Mouse (Mus musculus): Measurements from ENCODE around the gene Rrp9. TPM values are rescaled to one million over a fixed set of nuclear protein-coding genes. Genes with fewer than 3 reads are reported as not detected.

Rrp9 gene
- total and polyA plus RNA-seq, 3 experiments: 120 to 326 (median 130) TPM

GRCm38 (mm10) chr9:106481676-106482075 lies 5.9 kb downstream of the Rrp9 start:
- Histone ChIP-seq H3K4me3 (replicated peaks in 1 of 3; ENCODE audit: low read depth in 2 of 3, low read length in 2 of 3, poor library complexity in 1 of 3) (no peak overlapping the region), H3K36me3 (replicated peaks in 1 of 2; ENCODE audit: control insufficient read depth in 1 of 2, insufficient read depth in 1 of 2, low read length in 1 of 2) (peaks cover 59 to 77% of the 10 kb centered on the region in 2 experiments), H3K79me2 (replicated peaks; ENCODE audit: control insufficient read depth, extremely low read depth, insufficient read depth, poor library complexity, severe bottlenecking) (peaks cover 26% of the 10 kb centered on the region), H3K4me2 (ENCODE audit: insufficient read depth, low read depth, poor library complexity, severe bottlenecking) (no peak overlapping the region), H3K9me3 (replicated peaks; ENCODE audit: low read length) (no peaks in the 10 kb centered on the region), H3K27me3 (replicated peaks) (no peaks in the 10 kb centered on the region), H3K9ac (ENCODE audit: insufficient read depth, low read depth) (no peak overlapping the region), H3K4me1 (ENCODE audit: control insufficient read depth in 1 of 2, insufficient read depth in 2 of 2) (peaks cover 6 to 33% of the 10 kb centered on the region in 2 experiments; a peak in 3 of 4 replicates), H3K27ac (ENCODE audit: insufficient read depth, low read depth) (no peak overlapping the region)
- dilution Hi-C loops (cut with MboI; ENCODE audit: extremely low pct_ligation_motif_present, extremely low pct_unique_long_range_greater_than_20kb, low sequenced_read_pairs): no loop called here
- in situ Hi-C loops (cut with MboI; ENCODE audit: low pct_ligation_motif_present, low pct_unique_long_range_greater_than_20kb, low sequenced_read_pairs): no loop called here
- no peak for DNase-seq (ENCODE audit: extremely low read depth)
- no peak for TF ChIP-seq NRF1 (IDR thresholded peaks at IDR 0.05; ENCODE audit: low read depth, low read length)
- no peak for TF ChIP-seq CHD2 (IDR thresholded peaks at IDR 0.05; ENCODE audit: low read length)
- TF ChIP-seq MXI1 (IDR thresholded peaks at IDR 0.05; ENCODE audit: low read depth, low read length): no peak
- TF ChIP-seq JUN (IDR thresholded peaks at IDR 0.05; ENCODE audit: insufficient read depth, low read depth, low read length): no peak
- no peak for TF ChIP-seq TBP (conservative IDR thresholded peaks at IDR 0.05; ENCODE audit: low read depth, low read length)
- TF ChIP-seq SIN3A (IDR thresholded peaks at IDR 0.05; ENCODE audit: low read length): no peak
- no peak for TF ChIP-seq MAZ (IDR thresholded peaks at IDR 0.05; ENCODE audit: low read depth, low read length)
- TF ChIP-seq E2F4 (IDR thresholded peaks at IDR 0.05; ENCODE audit: insufficient replicate concordance, low read depth, low read length): no peak
- TF ChIP-seq RAD21 (IDR thresholded peaks at IDR 0.05; ENCODE audit: low read depth, low read length): no peak
- no peak for TF ChIP-seq GABPA (IDR thresholded peaks at IDR 0.05; ENCODE audit: insufficient replicate concordance, low read depth, low read length)
- no peak for TF ChIP-seq MEF2A (IDR thresholded peaks at IDR 0.05; ENCODE audit: borderline replicate concordance, low read depth, low read length)
- no peak for TF ChIP-seq ZMIZ1 (IDR thresholded peaks at IDR 0.05; ENCODE audit: low read depth, low read length)
- no peak for TF ChIP-seq ETS1 (conservative IDR thresholded peaks at IDR 0.05; ENCODE audit: low read depth, low read length)
- TF ChIP-seq KAT2A (IDR thresholded peaks at IDR 0.05; ENCODE audit: insufficient replicate concordance, low read length): no peak
- TF ChIP-seq EP300 (IDR thresholded peaks at IDR 0.05; ENCODE audit: low read length): no peak
- TF ChIP-seq POLR2AphosphoS2 (IDR thresholded peaks at IDR 0.05; ENCODE audit: low read depth, low read length): no peak
- TF ChIP-seq PAX5 (IDR thresholded peaks at IDR 0.05; ENCODE audit: low read length): no peak
- TF ChIP-seq ZC3H11A (IDR thresholded peaks at IDR 0.05; ENCODE audit: low read depth, low read length): no peak
- no peak for TF ChIP-seq CHD1 (IDR thresholded peaks at IDR 0.05; ENCODE audit: low read depth, low read length)
- TF ChIP-seq HCFC1 (IDR thresholded peaks at IDR 0.05; ENCODE audit: low read depth, low read length): no peak

- TF ChIP-seq ETS1 (conservative IDR thresholded peaks at IDR 0.05; ENCODE audit: low read depth, low read length) (no peak), CHD2 (IDR thresholded peaks at IDR 0.05; ENCODE audit: low read length) (no peak), UBTF (IDR thresholded peaks at IDR 0.05; ENCODE audit: low read depth, low read length) (no peak), MYC (IDR thresholded peaks at IDR 0.05; ENCODE audit: low read depth, low read length) (no peak), SMC3 (IDR thresholded peaks at IDR 0.05; ENCODE audit: low read depth, low read length) (no peak), CHD1 (IDR thresholded peaks at IDR 0.05; ENCODE audit: low read depth, low read length) (no peak), MXI1 (IDR thresholded peaks at IDR 0.05; ENCODE audit: low read depth, low read length) (no peak), USF2 (conservative IDR thresholded peaks at IDR 0.05; ENCODE audit: low read depth, low read length) (no peak), E2F4 (IDR thresholded peaks at IDR 0.05; ENCODE audit: insufficient replicate concordance, low read depth, low read length) (no peak), POLR2AphosphoS2 (IDR thresholded peaks at IDR 0.05; ENCODE audit: low read depth, low read length) (no peak), TBP (conservative IDR thresholded peaks at IDR 0.05; ENCODE audit: low read depth, low read length) (no peak), JUN (IDR thresholded peaks at IDR 0.05; ENCODE audit: insufficient read depth, low read depth, low read length) (no peak), NRF1 (IDR thresholded peaks at IDR 0.05; ENCODE audit: low read depth, low read length) (no peak), JUND (conservative IDR thresholded peaks at IDR 0.05; ENCODE audit: low read depth, low read length) (no peak)
- in situ Hi-C loops (cut with MboI; ENCODE audit: low pct_ligation_motif_present, low pct_unique_long_range_greater_than_20kb, low sequenced_read_pairs): no loop called here
- dilution Hi-C loops (cut with MboI; ENCODE audit: extremely low pct_ligation_motif_present, extremely low pct_unique_long_range_greater_than_20kb, low sequenced_read_pairs): no loop called here
These were observed 6.9 kb downstream of the Rrp9 start for GRCm38 (mm10) chr9:106482578-106483115.

More at GRCm38 (mm10) chr9:106482578-106483115, 6.9 kb downstream of the Rrp9 start:
- no peak overlapping the region for H3K27ac ChIP-seq (ENCODE audit: insufficient read depth, low read depth)
- no peak overlapping the region for H3K4me3 ChIP-seq (replicated peaks in 1 of 3; ENCODE audit: low read depth in 2 of 3, low read length in 2 of 3, poor library complexity in 1 of 3)
- H3K9ac ChIP-seq (ENCODE audit: insufficient read depth, low read depth): no peak overlapping the region
- H3K27me3 ChIP-seq (replicated peaks): no peaks in the 10 kb centered on the region
- H3K9me3 ChIP-seq (replicated peaks; ENCODE audit: low read length): no peaks in the 10 kb centered on the region
- peaks cover 59 to 77% of the 10 kb centered on the region in 2 experiments for H3K36me3 ChIP-seq (replicated peaks in 1 of 2; ENCODE audit: control insufficient read depth in 1 of 2, insufficient read depth in 1 of 2, low read length in 1 of 2)
- DNase-seq (ENCODE audit: extremely low read depth): no peak
- H3K4me1 ChIP-seq (ENCODE audit: control insufficient read depth in 1 of 2, insufficient read depth in 2 of 2): peaks cover 6 to 33% of the 10 kb centered on the region in 2 experiments; a peak in 3 of 4 replicates
- H3K79me2 ChIP-seq (replicated peaks; ENCODE audit: control insufficient read depth, extremely low read depth, insufficient read depth, poor library complexity, severe bottlenecking): peaks cover 21% of the 10 kb centered on the region
- no peak overlapping the region for H3K4me2 ChIP-seq (ENCODE audit: insufficient read depth, low read depth, poor library complexity, severe bottlenecking)

Data from CH12.LX (cell line).